Mouse (Mus musculus): ENCODE data around the gene Sstr2. TPM values are rescaled to one million over a fixed set of nuclear protein-coding genes. Genes with fewer than 3 reads are reported as not detected.
"Not testable (repeated sequence)": the region's sequence is repeated elsewhere in the genome, so short reads cannot be mapped to it uniquely, and the experiment has no call there.

The Sstr2 gene
- total RNA-seq, 2 experiments from 2014 or later: 30.1 to 34.4 TPM

DNA sequence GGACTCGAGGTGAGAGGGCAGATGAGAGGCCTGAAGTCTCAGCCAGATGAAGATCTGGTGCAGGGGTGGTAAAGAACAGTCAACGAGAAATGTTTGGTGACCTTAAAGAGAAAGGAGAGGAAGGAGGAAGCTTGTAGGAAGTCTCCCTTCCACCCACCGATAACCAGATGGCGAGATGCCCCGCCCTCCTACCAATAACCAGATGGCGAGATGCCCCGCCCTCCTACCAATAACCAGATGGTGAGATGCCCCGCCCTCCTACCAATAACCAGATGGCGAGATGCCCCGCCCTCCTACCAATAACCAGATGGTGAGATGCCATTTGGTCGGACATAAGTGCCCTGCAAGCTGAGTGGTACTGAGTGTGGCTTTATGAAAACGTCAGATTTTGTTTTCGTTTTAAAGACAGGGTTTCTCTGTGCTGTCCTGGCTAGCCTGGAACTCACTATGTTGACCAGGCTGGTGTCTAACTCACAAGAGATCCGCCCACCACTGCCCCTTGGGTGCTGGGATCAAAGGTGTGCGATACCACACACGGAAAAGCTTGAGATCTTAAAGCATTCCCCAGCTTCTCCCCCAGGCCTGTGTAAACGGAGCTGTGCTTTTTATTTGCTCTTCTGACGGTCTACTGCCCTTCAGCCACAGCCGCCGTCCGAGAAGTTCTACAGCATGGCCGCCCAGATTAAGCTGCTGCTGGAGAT is 32.2 kb downstream of the Sstr2 start:
- DNase-seq (ENCODE audit: low spot score in 2 of 2): no peak

DNA sequence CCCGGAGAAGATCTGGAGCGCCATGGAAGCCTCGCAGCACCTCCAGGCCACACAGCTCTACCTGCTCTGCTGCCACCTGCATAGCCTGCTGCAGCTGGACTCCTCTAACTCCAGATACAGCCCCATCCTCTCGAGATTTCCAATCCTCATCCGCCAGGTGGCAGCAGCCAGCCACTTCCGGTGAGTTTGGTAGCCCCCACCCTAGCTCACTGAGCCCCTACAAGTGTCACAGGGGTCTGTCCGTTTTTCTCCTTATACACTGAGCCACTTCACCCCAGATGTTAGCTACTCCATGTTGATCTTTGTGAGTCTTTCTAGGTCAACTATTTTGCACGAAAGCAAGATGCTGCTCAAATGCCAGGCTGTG is 32.7 kb downstream of the Sstr2 start:
- DNase-seq (ENCODE audit: low spot score in 2 of 2): peak in 1 of 2 experiments; percentile 42
- intact Hi-C loops (cut with DNase I): no loop called here

More for the DNA sequence above, 32.2 kb downstream of the Sstr2 start:
- intact Hi-C loops (cut with DNase I): no loop called here

DNA sequence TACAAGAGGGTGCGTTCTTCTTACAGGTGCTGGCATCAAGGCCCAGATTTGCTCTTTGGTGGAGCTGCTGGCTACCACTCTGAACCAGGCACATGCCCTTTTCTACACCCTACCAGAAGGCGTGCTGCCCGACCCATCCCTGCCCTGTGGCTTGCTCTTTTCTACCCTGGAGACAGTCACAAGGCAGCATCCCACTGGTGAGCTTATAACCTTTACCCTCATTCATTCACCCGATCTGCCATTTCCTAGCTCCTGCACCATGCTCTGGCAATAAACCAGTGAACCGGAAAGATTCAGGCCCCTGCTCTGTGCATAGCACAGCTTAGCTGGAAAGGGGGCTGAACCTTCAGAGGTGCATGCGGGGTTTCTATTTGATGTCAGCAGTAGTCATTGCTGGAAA is 33.4 kb downstream of the Sstr2 start:
- no peak for DNase-seq (ENCODE audit: low spot score in 2 of 2)
- intact Hi-C loops (cut with DNase I): no loop called here

DNA sequence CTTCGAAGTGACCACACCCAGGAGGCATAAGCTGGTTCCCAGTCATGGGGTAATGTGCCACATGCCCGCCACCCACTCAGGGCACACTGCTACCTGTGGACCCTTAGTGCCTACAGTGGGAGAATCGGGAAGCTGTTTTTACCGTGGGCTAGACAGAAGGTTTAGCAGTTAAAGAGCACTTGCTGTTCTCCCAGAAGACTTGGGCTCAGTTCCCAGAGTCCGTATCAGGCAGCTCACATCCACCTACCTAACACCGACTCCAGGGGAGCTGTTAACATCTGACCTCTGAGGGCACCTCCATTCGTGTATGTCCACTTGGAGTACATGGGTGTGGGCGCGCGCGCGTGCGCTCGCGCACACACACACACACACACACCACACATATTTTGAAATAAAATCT is 35.0 kb downstream of the Sstr2 start:
- intact Hi-C loops (cut with DNase I): no loop called here
- DNase-seq (ENCODE audit: low spot score in 2 of 2): peak in 1 of 2 experiments; percentile 32

DNA sequence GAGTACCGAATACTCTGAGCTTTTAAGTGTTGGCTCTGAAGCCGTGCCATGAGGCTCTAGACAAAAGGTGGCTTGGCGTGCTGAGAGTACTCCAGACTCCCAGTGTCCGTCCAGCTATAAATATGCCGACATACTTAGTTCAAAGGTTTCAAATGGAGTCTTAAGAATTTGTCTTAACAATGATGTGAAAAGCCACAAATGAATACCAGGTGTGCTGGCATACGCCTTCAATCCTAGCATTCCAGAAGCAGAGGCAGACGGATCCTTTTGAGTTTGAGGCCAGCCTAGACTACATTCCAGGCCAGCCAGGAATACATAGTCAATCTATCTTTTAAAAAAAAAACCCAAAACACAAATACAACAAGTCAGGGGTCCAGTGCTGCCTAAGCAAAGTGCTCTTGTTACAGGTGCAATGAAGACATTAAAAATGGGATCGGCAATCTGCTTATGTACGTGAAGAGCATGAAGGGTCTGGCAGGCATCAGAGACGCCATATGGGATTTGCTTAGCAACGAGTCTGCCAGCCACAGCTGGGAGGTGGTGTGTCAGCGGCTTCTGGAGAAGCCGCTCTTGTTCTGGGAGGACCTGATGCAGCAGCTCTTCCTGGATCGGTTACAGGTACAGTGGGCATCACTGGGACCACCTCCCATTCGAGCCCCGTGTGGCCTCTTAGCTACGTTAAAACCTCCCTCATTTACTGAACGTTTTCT is 35.6 kb downstream of the Sstr2 start:
- intact Hi-C loops (cut with DNase I): no loop called here
- peak; percentile 66 to 70 for DNase-seq (ENCODE audit: low spot score in 2 of 2)

DNA sequence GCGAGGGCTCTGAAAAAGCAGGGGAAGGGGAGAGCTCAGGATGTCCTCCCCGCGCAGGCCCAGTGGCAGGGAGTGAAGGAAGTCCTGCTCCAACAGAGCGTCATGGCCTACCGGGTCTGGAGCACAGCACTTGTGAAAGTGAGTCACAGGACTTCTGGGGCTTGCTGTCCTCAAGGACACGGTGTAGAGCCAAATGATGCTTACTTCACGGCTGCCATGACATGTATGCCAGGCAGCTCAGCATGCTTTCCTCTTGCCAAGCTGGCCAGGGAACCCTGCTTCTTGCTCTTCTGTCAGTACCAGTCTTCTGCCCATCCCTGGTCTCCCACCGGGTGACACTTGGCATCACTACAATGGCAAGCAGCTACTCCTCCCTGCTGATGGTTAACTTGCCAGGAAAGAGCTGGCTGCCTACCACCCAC is 37.4 kb downstream of the Sstr2 start:
- intact Hi-C loops (cut with DNase I): no loop called here
- peak in 1 of 2 experiments; percentile 22 for DNase-seq (ENCODE audit: low spot score in 2 of 2)

DNA sequence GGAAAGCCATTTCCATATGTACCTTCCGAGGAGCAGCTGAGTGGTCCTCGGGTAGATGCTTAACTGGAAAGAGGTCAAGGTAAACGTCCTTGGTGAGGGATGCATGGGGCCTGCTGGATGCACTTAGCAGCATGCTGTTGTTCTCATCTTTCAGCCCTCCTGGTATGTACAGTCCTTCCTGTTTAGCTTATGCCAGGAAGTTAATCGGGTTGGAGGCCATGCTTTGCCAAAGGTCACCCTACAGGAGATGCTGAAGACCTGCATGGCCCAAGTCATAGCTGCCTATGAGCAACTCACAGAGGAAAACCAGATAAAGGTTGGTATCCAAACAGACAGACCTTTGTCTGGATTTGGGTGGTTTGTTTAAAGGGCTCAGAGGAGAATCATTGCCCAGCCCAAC is 38.1 kb downstream of the Sstr2 start:
- DNase-seq (ENCODE audit: low spot score in 2 of 2): no peak
- intact Hi-C loops (cut with DNase I): no loop called here

DNA sequence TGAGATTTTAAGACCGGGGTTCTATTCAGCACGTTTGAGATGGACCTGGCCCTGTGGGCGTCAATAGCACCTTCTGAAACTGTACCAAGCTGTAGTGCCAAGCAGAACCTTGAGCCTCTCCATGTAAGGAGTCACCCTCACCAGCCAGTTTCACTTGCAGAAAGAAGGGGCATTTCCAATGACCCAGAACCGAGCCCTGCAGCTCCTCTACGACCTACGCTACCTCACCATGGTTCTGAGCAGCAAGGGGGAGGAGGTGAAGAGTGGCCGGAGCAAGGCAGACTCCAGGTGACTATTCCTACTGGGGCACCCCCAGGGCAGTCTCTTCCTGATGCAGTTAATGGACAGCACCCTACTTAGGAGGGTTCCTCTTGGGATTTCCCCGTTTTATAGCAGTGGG is 39.2 kb downstream of the Sstr2 start:
- intact Hi-C loops (cut with DNase I): no loop called here
- DNase-seq (ENCODE audit: low spot score in 2 of 2): no peak

DNA sequence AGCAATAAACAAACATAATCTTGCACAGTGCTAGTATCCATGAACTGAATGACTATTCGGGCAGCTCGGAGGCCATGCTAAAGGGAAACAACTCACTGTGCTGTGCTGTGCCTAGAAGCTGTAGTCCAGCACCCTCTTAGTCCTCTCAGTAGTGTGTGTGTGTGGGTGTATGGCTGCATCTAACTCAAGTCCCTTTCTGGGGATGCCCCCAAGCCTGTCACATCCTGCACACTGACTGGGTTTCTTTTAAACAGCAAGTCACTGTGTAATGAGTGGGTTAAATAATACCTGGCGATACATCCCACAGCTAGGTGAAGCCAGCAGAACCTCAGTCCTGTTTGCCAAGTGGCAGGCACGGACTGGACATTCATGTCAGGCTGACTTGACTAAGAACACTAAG is 39.6 kb downstream of the Sstr2 start:
- DNase-seq (ENCODE audit: low spot score in 2 of 2): no peak
- intact Hi-C loops (cut with DNase I): no loop called here

DNA sequence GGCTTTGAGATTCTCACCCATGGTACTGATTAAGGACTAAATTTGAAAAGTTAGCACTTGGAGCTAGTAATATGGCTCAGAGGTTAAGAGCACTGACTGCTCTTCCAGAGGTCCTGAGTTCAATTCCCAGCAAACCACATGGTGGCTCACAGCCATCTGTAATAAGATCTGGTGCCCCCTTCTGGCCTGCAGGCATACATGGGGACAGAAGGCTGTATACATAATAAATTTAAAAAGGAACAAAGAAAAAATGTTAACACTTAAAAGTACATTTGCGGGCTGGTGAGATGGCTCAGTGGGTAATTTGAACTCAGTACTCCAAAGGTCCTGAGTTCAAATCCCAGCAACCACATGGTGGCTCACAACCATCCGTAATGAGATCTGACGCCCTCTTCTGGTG is 41.1 kb downstream of the Sstr2 start:
- DNase-seq (ENCODE audit: low spot score in 2 of 2); intact Hi-C loops (cut with DNase I): not testable (repeated sequence)

DNA sequence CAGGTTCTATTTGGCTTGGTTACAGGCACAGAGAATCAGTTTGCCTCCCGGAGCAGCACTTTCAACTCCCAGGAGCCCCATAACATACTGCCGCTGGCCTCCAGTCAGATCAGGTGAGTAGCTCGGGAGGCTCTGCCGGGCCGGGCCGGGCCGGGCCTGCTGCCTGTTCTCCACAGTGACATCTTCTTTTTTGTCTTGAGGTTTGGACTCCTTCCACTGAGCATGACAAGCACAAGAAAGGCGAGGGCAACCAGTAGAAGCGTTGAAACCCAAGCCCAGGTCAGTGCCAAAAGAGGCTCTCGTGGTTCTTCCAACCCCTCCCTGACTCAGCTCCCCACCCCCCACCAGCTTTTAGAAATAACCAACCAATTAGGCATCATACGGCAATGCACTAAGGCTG is 41.8 kb downstream of the Sstr2 start:
- no peak for DNase-seq (ENCODE audit: low spot score in 2 of 2)
- intact Hi-C loops (cut with DNase I): no loop called here

DNA sequence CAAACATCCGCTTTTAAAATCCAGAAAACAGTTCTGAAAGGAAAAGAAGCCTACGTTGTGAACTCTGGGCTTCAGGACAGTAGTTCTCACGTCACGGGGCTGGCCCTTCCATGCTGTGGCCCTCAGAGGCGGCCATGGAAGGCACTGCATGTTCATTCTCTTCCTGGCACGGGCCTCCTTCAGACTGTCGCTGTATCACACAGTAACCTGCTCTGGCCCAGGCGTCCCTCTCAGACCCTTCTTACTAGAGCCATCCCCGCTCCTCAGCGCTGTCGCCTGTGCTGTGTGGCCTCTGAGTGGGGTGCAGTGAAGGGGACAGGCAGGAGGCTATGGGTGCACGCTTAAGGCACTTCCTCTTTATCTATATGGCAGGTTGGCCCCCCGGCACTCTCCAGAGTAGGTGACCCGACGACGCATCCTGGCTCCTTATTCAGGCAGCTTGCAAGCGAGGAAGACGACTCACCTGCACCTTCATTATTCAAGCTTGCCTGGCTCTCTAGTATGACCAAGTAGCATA is 42.8 kb downstream of the Sstr2 start:
- DNase-seq (ENCODE audit: low spot score in 2 of 2): no peak
- intact Hi-C loops (cut with DNase I): no loop called here

DNA sequence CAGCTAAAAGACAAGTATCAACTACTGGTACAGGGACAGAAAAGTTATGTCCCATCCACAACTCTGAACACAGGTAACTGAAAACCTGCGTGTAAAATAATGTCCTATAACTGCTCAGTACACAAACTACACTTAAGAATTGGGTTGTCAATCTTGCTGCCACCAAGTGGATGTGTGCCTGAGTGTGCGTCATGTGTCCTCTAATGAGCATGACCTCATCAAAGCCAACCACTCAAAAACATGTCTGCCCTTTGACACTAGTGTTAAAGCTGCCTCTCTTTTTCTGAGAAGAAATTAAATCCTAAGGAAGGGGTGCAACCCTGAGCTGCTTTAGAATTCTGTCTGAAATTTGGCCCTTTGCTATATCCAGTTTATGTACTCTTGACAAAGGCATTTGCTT is 45.1 kb downstream of the Sstr2 start:
- no peak for DNase-seq (ENCODE audit: low spot score in 2 of 2)
- intact Hi-C loops (cut with DNase I): no loop called here

DNA sequence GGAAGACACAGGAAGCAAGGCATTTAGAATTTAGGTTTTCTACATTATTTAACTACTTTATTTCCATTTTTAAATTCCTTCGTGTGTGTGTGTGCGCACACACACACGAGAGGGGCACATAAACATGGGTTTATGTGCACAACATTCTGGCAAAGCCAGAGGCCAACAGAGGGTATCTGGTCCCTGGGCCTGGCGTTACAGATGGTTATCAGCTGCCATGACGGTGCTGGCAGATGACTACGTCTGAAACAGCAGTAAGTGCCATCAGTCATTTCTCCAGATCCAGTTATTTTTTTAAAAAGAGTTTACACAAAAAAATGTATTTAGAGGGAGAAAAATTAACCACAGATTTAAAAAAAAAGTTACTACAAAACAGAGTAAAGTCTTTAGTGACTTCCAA is 47.1 kb downstream of the Sstr2 start:
- no peak for DNase-seq (ENCODE audit: low spot score in 2 of 2)
- intact Hi-C loops (cut with DNase I): no loop called here

DNA sequence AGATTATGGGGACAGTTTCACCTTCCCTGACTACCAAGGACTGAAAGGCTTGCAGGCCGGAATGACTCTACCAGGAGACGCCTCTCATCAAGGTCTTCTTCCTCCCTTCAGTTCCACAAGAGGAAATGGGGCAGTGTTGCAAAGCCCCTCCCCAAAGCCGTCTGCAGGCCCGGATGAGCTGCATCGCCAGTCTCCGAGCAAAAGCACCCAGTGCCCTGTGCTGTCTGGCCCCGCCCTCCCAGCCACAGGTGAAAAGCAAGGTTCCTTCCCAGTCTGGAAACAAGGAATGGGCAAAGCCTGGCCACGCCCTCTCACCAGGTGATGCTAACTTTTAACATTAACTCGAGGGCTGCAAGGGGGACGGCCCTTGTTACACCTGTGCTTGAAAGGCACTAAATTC is 47.5 kb downstream of the Sstr2 start:
- no peak for DNase-seq (ENCODE audit: low spot score in 2 of 2)
- intact Hi-C loops (cut with DNase I): no loop called here

DNA sequence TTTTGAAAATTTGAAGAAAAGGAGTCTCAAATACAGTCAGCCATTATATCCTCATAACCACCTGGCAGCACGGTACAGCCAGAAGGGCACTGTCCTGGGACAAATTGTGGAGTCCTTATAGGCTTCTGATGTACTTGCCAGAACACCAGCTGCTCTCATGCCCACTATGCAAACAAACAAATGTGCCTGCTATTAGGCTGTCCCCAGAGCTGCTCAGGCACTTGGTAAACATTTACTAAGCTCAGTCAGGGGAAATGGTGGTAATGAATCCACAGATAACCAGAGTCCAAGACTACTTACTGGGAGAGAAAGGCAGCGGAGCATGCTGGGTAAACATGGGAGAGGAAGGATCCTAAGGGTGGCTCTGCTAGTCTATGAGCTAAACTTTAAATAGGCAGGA is 48.0 kb downstream of the Sstr2 start:
- no peak for DNase-seq (ENCODE audit: low spot score in 2 of 2)
- intact Hi-C loops (cut with DNase I): no loop called here

DNA sequence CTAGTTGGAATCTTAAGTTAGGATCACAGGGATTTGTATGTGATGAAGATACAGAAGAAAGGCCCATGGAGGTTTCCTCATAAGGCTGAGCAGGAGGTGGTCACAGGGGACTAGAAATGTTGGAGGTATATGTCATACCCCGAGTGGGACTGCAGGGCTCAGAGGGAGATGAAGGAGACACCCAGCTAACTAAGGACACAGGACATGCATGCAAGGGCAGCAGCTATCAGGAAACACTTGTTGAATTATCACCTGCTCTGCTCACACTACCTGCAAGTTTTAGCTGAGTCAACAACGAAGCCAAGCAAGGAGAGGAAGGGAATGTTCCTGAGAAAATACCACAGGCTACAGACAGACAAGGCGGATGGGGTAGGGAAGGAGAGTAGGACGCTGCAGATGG is 48.6 kb downstream of the Sstr2 start:
- no peak for DNase-seq (ENCODE audit: low spot score in 2 of 2)
- intact Hi-C loops (cut with DNase I): no loop called here

DNA sequence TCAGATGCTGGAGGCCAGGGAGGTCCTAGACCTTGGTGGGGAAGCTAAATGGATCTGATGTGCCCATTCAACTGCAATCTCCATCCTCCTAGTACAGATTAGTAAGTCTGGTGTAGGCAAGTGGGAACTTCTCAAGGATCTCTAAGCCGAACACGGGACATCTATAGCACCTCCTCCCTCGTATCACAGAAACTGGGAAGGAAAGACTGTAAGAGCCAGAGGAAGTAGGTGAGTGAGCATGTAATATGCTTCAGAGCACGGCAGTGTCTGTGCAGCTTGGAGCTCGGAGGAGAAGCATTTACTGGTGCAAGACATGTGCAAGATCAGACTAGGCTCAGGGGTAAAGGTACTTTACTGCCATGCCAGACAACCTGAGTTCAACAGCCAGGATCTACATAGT is 49.7 kb downstream of the Sstr2 start:
- intact Hi-C loops (cut with DNase I): no loop called here
- peak in 1 of 2 experiments; percentile 48 for DNase-seq (ENCODE audit: low spot score in 2 of 2)

DNA sequence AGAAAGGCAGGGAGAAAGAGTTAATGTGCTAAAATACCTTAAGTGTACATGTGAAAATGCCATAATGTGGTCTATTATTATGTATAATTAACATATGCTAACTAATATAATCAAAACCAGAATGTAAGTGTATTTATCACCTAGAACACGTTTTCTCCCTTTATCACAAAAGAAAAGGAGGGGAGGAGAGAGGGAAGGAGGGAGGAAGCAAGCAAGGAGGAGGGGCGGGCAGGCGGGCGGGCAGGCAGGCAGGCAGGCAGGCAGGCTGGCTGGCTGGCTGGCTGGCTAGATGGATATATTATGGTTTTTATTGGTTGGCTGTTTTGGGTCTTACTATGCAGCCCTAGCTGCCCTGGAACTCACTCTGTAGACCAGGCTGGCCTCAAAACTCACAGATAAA is 50.6 kb downstream of the Sstr2 start:
- intact Hi-C loops (cut with DNase I): no loop called here
- DNase-seq (ENCODE audit: low spot score in 2 of 2): no peak

DNA sequence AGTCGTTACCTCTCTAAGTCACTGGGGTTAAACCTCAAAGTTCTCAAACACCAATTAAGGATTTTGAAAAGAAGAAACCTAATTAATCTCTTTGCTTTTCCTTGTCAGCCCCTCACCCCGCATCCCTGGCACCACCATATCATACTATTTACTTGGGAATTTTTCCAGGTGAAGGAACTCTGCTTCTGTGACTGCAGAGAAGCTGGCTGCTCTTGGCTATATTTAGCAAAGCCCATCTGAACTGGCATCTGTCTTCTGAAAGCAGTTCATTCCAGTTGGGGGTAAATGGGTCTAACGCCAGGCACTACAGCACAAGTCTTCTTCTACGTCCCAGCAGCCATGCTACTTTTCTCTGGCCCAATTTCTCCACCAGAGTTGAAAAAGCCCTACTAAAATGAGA is 54.5 kb downstream of the Sstr2 start:
- peak in 1 of 2 experiments; percentile 59 for DNase-seq (ENCODE audit: low spot score in 2 of 2)
- intact Hi-C loops (cut with DNase I): no loop called here

DNA sequence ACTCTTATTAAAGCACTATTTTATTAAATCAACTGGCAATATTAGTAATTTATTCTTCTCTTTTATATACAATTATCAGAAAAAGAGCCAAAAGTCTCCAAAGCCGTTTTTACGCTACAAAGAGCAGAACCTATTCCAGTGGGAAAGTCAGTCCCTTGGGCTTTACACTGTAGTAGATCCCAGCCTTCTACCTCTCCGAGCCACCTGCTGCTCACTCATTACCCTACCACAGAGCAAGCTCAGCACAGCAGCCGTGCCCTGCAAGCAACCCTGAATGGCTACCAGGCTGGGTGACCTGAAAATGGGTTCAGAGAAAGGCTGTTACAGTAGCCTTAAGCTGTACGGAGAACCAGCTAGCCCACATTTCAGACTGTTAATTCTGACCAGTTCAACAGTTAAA is 55.5 kb downstream of the Sstr2 start:
- intact Hi-C loops (cut with DNase I): no loop called here
- no peak for DNase-seq (ENCODE audit: low spot score in 2 of 2)
